Mouse (Mus musculus): ENCODE measurements at regions not wholly inside any gene's neighbourhood (a gene's known extent, or its start where the extent isn't known, plus 50 kb on each side); places are given as distances from the start of the nearest gene placed in this dataset.

GRCm38 (mm10) chr2:173418951-173419350 is 103.4 kb upstream of the 1700021F07Rik start:
- peak; percentile 80 for DNase-seq

DNA sequence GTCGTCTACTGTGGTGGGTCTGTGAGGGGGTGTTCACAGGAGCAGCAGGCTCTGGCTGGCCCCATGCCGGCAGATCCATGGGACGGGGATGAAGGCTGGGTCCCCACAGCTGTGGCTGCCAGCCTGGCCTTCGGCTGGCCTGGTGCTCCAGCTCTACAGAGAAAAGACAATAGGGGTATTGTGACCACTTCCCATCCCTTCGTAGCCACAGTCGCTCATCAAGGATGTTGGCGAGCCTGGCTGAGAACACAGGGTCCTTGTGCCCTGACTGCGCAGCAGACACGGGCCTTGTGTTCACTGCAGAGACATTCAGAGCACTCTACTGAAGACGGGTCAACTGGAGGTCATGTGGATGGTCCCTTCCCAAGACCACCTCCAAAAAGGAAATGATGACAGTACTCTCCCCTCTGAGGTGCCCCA is 102.4 kb upstream of the 1700021F07Rik start:
- DNase-seq, result no peak

DNA sequence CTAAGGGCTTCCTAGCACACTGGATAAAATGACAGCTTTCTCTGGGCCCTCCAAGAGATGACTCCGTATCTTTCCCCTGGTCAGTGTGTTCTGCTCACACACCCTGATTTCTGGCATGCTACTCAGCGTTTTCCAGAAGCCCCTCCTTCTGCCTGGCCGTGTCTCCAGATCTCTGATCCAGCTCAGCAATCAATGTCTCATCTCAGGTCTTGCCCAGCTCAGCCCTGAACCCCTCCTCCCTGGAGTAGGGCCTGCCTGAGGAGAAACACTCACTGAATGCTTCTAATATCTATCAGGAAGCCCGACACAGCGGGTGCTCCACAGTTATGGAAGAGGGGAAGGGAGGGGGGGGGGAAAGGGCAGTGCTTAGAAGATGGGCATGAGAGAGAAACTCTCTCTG is 101.9 kb upstream of the 1700021F07Rik start:
- no peak for DNase-seq

- no peak for DNase-seq
Observed at GRCm38 (mm10) chr2:173424875-173425274, 97.5 kb upstream of the 1700021F07Rik start.

GRCm38 (mm10) chr2:173425754-173426153 is 96.6 kb upstream of the 1700021F07Rik start:
- no peak for DNase-seq

DNA sequence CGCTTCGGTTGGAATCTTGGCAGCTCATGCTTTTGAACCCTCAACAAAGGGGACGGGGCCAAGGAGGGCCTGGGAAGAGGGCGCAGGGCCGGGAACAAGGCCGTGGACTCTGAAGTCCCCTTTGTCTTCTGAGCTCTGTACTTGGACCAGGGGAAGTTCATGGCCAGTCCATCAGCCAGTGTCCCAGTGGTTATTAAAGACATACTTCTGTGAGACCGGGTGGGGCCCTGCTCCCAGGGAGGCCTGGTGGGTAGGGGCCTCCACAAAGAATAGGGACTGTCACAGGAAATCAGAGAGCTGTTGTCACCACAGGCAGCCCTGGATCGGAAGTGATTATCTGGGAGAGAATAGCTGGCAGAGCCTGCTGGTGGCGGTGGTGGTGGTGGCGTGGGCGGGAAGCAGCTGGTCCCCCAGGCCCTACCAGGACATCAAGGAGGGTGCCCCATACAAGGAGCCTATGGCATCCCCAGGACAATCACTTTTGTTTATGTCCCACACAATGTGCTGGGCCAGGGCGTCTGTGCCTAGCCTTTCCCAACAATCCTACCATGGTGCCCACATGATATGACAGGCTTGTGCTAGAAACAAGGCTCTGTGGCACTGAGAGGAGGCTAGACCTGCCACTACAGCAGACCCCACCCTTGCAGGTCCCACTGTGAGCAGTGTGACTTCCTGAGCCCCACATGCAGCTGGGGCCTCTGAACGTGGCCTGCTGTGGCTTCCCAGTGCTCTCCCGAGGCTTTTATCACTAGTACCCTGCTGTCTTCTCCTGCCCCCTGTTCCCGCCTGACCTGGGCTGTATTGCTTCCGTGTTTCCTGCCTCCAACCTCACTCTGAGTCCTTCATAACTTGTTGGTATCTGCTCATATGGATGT is 96.0 kb upstream of the 1700021F07Rik start:
- DNase-seq, result no peak

DNA sequence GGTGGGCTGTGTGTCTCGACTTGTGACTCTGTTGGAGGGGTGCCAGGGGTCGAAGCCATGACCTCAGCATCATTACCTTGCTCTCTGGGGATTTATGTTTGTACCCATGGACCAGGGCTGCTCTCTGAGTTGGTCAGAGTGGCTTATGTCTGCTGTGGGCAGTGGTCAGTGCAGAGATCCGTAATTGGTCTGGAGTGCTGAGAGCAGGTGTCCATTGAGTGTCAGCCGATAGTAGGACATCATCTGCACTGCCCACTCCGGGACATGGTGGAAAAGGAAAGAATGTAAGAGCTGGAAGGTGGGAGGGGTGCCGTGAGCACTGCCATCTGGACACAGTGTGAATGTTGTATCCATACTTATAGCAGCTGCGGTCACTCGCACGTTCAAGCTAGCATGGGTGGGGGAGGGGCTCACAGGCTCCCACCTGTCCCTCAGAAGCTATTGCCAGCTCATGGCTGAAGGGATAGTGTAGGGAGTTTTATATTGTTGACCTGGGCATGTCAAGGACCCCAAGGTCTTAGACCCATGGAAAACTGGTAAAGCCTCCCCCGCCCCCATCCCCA is 94.4 kb upstream of the 1700021F07Rik start:
- DNase-seq, result no peak

GRCm38 (mm10) chr2:173431841-173432240 is 90.5 kb upstream of the 1700021F07Rik start:
- no peak for DNase-seq

- no peak for DNase-seq
Observed at GRCm38 (mm10) chr2:173432258-173432657, 90.1 kb upstream of the 1700021F07Rik start.

DNA sequence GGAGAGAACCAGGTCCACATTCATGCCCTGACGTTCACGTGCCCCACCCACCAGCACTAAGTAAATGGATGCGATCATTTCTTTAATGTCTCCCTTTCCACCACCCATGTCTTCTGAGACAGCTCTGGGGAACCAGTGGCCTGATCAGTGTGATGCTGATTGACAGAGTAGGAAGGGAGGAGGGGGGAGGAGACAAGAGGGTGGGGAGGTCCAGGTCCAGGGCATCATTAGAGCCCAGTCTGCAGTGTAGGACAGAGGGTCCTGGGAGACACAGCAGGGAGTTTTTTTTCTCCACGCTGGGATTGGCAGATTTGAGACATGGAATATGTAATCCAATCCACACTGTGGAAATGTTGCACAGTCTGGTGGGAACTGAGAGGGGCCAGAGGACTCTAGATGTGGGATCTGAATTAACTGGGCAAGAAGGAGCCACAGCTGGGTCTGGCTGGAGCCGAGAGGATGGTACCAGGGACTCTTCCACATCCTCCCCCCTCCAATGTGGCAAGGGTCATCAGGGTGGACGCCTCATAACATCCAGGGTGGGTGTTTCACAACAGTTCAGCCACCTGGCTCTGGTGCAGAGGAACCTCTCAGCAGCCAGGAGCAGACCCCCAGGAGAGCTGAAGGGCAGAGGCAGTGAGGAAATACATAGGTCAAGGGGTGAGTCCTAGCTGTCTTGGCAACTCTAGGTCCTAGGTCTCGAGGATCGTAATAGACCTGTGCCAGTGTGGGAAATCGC is 89.3 kb upstream of the 1700021F07Rik start:
- no peak for DNase-seq

DNA sequence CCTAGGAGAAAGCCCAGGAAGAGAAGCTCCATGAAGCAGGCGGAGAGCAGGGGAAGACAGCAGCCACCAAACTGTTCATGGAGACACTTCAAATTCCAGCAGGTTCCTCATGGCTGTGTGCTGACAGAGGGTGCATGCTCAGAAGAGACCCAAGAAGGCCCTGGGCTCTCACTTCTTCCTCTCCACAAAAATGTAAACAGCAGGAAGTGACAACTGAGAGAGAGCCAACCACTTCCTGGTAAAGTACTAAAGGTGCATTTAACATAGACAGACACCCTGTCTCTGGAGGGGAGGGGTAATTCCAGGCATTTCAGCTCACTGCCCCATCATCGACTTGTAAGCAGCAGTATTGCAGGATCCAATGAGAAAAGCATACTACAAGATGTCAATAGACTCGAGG is 85.8 kb upstream of the 1700021F07Rik start:
- DNase-seq, result no peak

DNA sequence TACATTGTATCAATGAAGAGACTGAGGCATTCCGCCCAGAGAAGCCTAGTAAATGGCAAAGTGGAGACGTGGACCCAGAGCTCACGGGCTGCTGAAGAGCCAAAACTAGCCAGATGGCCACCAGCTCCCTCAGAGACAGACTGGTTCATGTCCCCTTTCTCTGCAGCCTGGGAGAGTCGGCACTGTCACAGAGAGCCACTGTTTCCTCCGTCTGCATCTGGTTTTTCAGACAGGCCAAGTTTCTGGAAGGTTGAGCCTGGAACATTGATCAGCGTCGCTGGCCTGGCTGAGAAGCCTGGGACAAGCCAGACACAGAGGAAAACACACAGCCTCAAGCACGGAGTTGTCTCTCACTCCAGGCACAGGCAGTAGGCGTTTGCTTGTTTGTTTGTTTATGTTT is 83.4 kb upstream of the 1700021F07Rik start:
- no peak for DNase-seq

GRCm38 (mm10) chr2:173442056-173442455 is 80.3 kb upstream of the 1700021F07Rik start:
- peak; percentile 45 for DNase-seq

DNA sequence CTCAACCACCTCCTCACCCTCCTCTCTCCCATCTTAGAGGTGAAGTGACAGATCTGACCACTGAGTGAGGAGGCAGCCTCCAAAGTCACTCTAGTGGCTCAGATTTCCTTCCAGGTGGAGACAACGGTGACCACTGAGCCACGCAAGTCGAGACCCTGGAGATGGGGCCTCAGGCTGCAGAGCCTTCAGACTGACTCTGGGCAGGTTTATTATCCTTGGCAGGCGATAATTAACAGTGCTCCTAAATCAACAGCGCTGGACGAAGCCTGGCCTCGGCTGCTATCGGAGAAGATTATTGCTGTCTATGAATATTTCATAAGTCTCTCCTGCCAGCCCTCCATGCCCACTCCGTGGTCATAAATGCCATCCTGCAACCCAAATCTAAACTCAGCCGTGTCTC is 79.1 kb upstream of the 1700021F07Rik start:
- no peak for DNase-seq

DNA sequence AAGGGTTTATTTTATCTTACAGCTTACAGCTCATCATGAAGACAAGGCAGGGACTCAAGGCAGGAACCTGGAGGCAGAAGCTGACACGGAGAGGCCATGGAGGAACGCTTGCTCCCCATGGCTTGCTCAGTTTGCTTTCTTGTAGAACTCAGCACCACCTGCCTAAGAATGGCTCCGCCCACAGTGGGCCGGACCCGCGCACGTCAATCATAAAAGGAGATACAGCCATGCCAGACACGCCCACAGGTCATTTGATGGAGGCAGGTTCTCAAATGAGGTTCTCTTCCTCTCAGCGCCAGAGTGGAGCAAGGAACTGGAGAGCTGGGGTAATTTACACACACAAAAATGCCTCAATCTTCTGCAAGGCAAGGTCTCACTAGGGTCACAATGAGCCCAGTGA is 78.0 kb upstream of the 1700021F07Rik start:
- DNase-seq, result no peak

DNA sequence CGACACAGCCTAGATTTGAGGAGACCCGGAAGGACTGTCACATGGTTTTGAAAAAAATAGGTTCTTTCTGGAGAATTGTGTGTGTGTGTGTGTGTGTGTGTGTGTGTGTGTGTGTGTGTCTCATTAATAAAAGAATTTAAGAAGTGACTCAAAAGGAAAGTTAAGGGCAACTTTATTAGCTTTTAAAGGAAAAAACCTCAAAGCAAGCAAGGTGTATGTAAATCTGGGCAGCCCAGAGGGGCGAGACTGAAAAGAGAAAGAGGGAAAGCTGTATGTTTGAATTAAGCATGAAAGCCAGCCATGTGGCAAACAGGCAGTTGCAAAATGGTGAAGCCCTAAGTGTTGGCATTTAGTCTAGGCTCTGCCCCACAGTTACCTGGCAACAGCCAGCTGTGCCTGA is 77.3 kb upstream of the 1700021F07Rik start:
- no peak for DNase-seq

DNA sequence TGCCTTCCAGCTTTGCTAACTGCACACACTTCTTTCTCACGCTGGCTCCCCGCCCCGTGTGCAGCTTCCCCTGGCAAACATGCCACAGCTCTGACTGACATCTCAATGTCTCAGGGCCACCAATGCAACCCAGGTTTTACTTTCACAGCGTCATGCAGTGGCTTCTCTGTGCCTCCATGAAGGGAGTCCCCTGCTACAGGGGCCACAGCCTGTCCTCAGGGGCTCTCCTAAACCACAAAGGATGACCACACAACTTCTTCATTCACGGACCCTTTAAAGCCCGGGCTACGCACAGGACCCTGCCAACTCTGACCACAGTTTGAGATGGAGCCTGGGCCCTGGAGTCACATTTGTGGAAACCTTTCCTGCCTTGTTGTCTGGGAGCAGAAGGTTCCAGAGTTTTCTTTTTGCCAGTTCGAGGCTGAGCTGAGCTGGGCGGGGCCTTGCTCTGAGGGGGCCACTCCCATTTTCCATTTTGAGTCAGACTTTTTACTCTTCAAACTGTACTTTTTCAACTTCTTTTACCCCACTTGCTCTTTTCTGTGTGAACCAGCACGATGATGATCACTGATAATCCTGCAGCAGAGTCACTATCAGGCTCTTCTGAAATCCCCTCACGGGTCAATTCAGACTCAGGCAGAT is 73.7 kb upstream of the 1700021F07Rik start:
- no peak for DNase-seq

DNA sequence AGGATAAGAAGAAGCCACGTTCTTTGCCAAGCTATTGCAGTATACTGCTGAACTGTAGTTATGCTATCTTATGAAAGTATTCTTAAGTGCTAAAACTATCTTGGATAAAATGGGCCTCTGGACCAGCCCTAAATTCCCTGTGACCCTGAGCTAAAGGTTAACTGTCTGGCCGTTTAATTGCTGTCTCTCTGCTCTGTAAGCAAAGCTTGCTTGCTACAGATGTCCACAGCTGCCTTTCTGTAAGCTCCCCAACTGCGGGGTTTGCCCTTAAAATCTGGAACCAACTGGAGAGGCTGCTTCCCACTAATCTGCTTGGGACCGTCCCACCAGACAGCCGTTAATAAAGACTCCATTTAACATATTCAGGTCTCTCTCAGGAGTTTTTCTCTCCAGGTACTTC is 73.2 kb upstream of the 1700021F07Rik start:
- DNase-seq, result no peak

- no peak for DNase-seq
Observed at GRCm38 (mm10) chr2:173451993-173452481, 70.3 kb upstream of the 1700021F07Rik start.

- peak; percentile 55 for DNase-seq
Observed at GRCm38 (mm10) chr2:173452800-173453199, 69.6 kb upstream of the 1700021F07Rik start.

DNA sequence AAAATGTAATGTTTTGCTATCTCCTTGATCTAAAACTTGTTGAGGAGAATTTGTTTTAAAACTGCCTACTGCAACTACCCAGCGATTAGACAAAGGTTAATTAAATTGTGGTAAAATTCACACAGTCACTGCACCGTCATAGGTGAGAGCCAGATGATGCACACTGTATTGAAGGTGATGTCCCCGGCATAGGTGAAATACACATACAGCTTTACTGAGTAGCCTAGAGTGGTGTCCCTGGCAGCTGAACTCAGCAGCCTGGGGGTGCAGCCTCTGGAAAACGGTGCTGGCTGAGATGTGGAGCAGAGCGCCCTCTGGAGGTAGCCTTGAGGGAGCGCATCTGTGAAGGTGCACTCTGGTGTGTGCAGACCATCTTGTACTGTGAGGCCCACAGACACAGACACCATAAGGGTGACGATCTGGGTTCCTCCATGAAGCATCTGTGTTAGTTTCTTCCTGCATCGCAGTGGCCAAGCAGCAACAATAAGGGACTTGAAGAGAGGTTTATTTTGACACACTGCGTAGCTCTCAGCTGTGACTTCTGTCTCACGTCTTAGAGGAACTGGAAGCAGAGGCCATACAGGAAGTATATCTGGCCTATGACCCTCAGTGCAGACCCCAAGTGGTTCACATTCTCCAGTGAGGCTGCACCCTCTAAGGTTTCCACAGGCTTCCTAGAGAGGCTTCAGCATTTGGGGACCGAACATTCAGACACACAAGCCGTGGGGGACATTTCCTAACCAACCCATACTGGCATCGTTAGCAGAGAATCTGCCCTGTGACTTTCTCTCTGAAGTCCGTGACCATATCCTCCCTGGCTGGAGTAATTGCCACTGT is 68.6 kb upstream of the 1700021F07Rik start:
- peak; percentile 42 for DNase-seq

All from adrenal gland, adult 2 months (tissue).